ENCODE assay signal across 9 mouse cellular contexts in the genomic region with DNA sequence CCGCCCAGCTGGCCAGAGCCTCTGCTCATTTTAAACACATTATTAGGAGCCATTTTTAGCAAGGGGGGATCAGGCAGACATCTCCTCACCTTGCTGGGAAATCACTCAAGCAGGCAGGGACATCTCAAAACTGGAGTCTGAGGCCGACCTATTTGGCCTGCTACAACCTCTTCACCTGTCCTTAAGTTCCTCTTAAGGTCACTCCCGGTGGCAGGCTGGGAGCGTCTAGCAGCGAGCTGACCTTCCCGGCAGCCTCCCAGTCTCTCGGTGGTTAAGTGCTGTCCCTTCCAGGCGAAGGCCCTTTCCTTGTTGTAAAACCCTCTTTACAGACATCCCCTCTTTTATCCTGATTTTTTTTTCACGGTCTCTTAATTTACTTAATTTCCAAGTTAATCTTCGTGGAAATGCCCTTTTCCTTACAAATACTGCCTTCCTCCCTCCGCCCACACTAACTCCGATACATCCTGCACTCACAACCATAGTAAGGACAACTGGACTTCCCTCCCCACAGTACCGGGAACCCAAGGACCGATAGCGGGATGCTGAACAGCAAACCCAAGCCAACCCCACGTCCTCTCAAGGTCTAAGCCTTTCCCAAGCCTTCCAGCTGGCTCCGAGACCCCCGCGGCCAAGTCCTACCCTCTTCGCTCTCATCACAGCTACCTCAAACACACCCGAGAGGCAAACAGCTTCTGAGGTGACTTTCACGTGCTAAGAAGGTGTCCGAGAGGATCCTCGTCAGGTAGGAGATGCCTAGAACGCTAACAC. TPM values are rescaled to one million over a fixed set of nuclear protein-coding genes. Genes with fewer than 3 reads are reported as not detected.
DNase-seq lines count a peak whose midpoint lies in the region; ATAC-seq and TF ChIP-seq lines count a peak whose summit lies in the region.
"Had no signal": no experiment of that assay in that cellular context is flagged by ENCODE, and none has a peak within 500 bp of the region (broad histone marks: within the 10 kb centered on the region; RNA-seq: fewer than 3 reads in every experiment).

No protein-coding gene starts in this region.

- peaks cover 38% of the 10 kb centered on the region for H3K27me3 ChIP-seq in erythroblast, embryonic 14.5 days (ENCODE audit: control insufficient read depth)
- no peaks in the 10 kb centered on the region for H3K27me3 ChIP-seq in testis, adult 2 months (ENCODE audit: control insufficient read depth, insufficient read depth, low read length)

- peaks cover 24% of the 10 kb centered on the region for H3K4me1 ChIP-seq in erythroblast, embryonic 14.5 days (ENCODE audit: control insufficient read depth)
- peaks cover 13% of the 10 kb centered on the region for H3K4me1 ChIP-seq in testis, adult 2 months (ENCODE audit: control insufficient read depth, insufficient read depth, low read length)

- H3K9me3 ChIP-seq in erythroblast, embryonic 14.5 days (ENCODE audit: control insufficient read depth, low read length), result no peaks in the 10 kb centered on the region

- no peak for DNase-seq in testis, postnatal 10 days (ENCODE audit: low spot score)
- no peak for DNase-seq in adrenal gland, postnatal 36 days
- no peak for DNase-seq in urinary bladder, postnatal 10 days (ENCODE audit: low spot score)

- H3K36me3 ChIP-seq in erythroblast, embryonic 14.5 days (ENCODE audit: control insufficient read depth), result no peaks in the 10 kb centered on the region
- H3K36me3 ChIP-seq in testis, adult 2 months (ENCODE audit: control insufficient read depth, insufficient read depth, low read length), result peaks cover 1% of the 10 kb centered on the region; the same call in 1 of the 2 replicates

- no peak for TF ChIP-seq CTCF in testis, adult 2 months (IDR thresholded peaks at IDR 0.05; ENCODE audit: control insufficient read depth, insufficient read depth, insufficient replicate concordance, low read depth, low read length)

- H3K4me3 ChIP-seq in erythroblast, embryonic 14.5 days (replicated peaks), result peak overlapping the region; percentile 34
- H3K4me3 ChIP-seq in testis, adult 2 months (ENCODE audit: control insufficient read depth, low read depth, low read length), result peak overlapping the region; percentile 74

- ATAC-seq in erythroblast, adult 5-6 weeks (replicated peaks; ENCODE audit: low FRiP score, poor library complexity, severe bottlenecking), result no peak
- 0 out of 4 replicates have a peak, but pooled peaks have one; percentile 0 to 3 for ATAC-seq in hematopoietic stem cell, adult 5-6 weeks (replicated peaks in 1 of 2; ENCODE audit: insufficient read depth in 1 of 2, low FRiP score in 2 of 2, low TSS enrichment in 1 of 2, low read depth in 1 of 2, poor library complexity in 2 of 2, severe bottlenecking in 2 of 2)
- peak; percentile 2; the same call in 1 of the 2 replicates for ATAC-seq in megakaryocyte progenitor cell, adult 5-6 weeks (replicated peaks; ENCODE audit: poor library complexity)

- TF ChIP-seq POLR2A in testis, adult 2 months (IDR thresholded peaks at IDR 0.05; ENCODE audit: control insufficient read depth, low read depth, low read length), result no peak

- no peak overlapping the region for H3K27ac ChIP-seq in testis, adult 2 months (ENCODE audit: control insufficient read depth, insufficient read depth, low read depth, low read length)

RNA-seq across cellular contexts. Expression of a gene that starts 34.4 kb away (rescaled TPM):
- 0.06 TPM in 1 of 2 replicates, not detected in the other for polyA plus RNA-seq in erythroblast, embryonic 14.5 days (2012)
- total RNA-seq in erythroblast, adult 5-6 weeks (2015; ENCODE audit: low replicate concordance), result not detected in 2 replicates
- not detected in 2 replicates for total RNA-seq in erythroblast, adult 5-6 weeks (2017; ENCODE audit: low replicate concordance)
- 0.08 and 0.10 TPM in 2 replicates for polyA plus RNA-seq in testis, adult 2 months (2012; rRNA removed)
- total RNA-seq in hematopoietic stem cell, adult 5-6 weeks (2017), result not detected in 2 replicates
- total RNA-seq in megakaryocyte progenitor cell, adult 5-6 weeks (2015), result not detected in 2 replicates
- total RNA-seq in megakaryocyte progenitor cell, adult 5-6 weeks (2017), result not detected in 2 replicates
- not detected for total RNA-seq in adrenal gland, postnatal 36 days (2021)
- total RNA-seq: left cerebral cortex, adult 18-20 months had no signal

RNA-seq across cellular contexts. Expression of a gene that starts 59.8 kb away (rescaled TPM):
- polyA plus RNA-seq in erythroblast, embryonic 14.5 days (2012), result 0.48 and 0.56 TPM in 2 replicates
- 7.5 and 15.7 TPM in 2 replicates for total RNA-seq in erythroblast, adult 5-6 weeks (2015; ENCODE audit: low replicate concordance)
- total RNA-seq in erythroblast, adult 5-6 weeks (2017; ENCODE audit: low replicate concordance), result 19.1 and 19.4 TPM in 2 replicates
- 703 and 947 TPM in 2 replicates for polyA plus RNA-seq in testis, adult 2 months (2012; rRNA removed)
- total RNA-seq in hematopoietic stem cell, adult 5-6 weeks (2017), result 64.6 and 82.1 TPM in 2 replicates
- total RNA-seq in megakaryocyte progenitor cell, adult 5-6 weeks (2015), result 7.0 and 10.0 TPM in 2 replicates
- 12.4 and 13.9 TPM in 2 replicates for total RNA-seq in megakaryocyte progenitor cell, adult 5-6 weeks (2017)
- total RNA-seq in adrenal gland, postnatal 36 days (2021), result 1 to 10 TPM; 5.8 to 9.6 TPM
